Comparison of ENCODE assay signal across 25 mouse cellular contexts in genomic region chr5:20684112-20684511, GRCm38 (mm10).
"Had no signal": no experiment of that assay in that cellular context is flagged by ENCODE, and none has a peak within 500 bp of the region (broad histone marks: within the 10 kb centered on the region; RNA-seq: fewer than 3 reads in every experiment).

No protein-coding gene starts in this region.

- H3K27ac ChIP-seq: heart, embryonic 13.5 days; heart, embryonic 15.5 days; hindbrain, embryonic 13.5 days; hindbrain, embryonic 15.5 days; hindbrain, postnatal 0 days; layer of hippocampus, adult 2 months; limb, embryonic 13.5 days; limb, embryonic 15.5 days; liver, embryonic 12.5 days; liver, embryonic 14.5 days had no signal

- H3K9me3 ChIP-seq: heart, embryonic 13.5 days; heart, embryonic 15.5 days; hindbrain, embryonic 15.5 days; limb, embryonic 13.5 days; limb, embryonic 15.5 days; liver, embryonic 12.5 days had no signal

- DNase-seq: gastrocnemius, postnatal 14 days; gastrocnemius, postnatal 36 days; heart, adult 18-20 months; heart, postnatal 14 days; heart, postnatal 36 days; kidney, adult 18-20 months; kidney, adult 8-10 months; kidney, postnatal 10 days; kidney, postnatal 25 days; kidney, postnatal 4 days; layer of hippocampus, adult 9-11 months; layer of hippocampus, postnatal 36 days; left cerebral cortex, postnatal 4 days had no signal

- H3K4me2 ChIP-seq: heart, embryonic 11.5 days; heart, embryonic 13.5 days; heart, embryonic 15.5 days; hindbrain, embryonic 13.5 days; hindbrain, embryonic 15.5 days; limb, embryonic 13.5 days; limb, embryonic 15.5 days; liver, embryonic 12.5 days had no signal

- ATAC-seq: hindbrain, postnatal 0 days; intestine, postnatal 0 days; liver, embryonic 12.5 days had no signal

- H3K9ac ChIP-seq: heart, embryonic 13.5 days; heart, embryonic 15.5 days; hindbrain, embryonic 13.5 days; hindbrain, embryonic 15.5 days; limb, embryonic 13.5 days; limb, embryonic 15.5 days; liver, embryonic 12.5 days; liver, embryonic 14.5 days had no signal

- H3K4me3 ChIP-seq: heart, embryonic 13.5 days; heart, embryonic 15.5 days; hindbrain, embryonic 13.5 days; hindbrain, embryonic 15.5 days; layer of hippocampus, adult 2 months; limb, embryonic 13.5 days; limb, embryonic 15.5 days; liver, embryonic 12.5 days had no signal

- H3K27me3 ChIP-seq: heart, embryonic 13.5 days; heart, embryonic 15.5 days; hindbrain, embryonic 13.5 days; hindbrain, embryonic 15.5 days; limb, embryonic 13.5 days; limb, embryonic 15.5 days; liver, embryonic 12.5 days had no signal

- H3K36me3 ChIP-seq: heart, embryonic 13.5 days; heart, embryonic 15.5 days; hindbrain, embryonic 15.5 days; limb, embryonic 13.5 days; limb, embryonic 15.5 days; liver, embryonic 12.5 days had no signal

- H3K4me1 ChIP-seq: heart, embryonic 13.5 days; heart, embryonic 15.5 days; limb, embryonic 13.5 days; limb, embryonic 15.5 days; liver, embryonic 12.5 days had no signal
